Mouse (Mus musculus): ENCODE measurements around the gene Aldh5a1. TPM values are rescaled to one million over a fixed set of nuclear protein-coding genes. Genes with fewer than 3 reads are reported as not detected.
"Not testable (repeated sequence)": the region's sequence is repeated elsewhere in the genome, so short reads cannot be mapped to it uniquely, and the experiment has no call there.

Gene Aldh5a1
- 1 to 10 TPM; 4.3 to 4.5 TPM for total RNA-seq (2021)
- long read RNA-seq, experiment 1, full-length matches to known transcripts: 7 of 10 reads
- long read RNA-seq, experiment 1, partial matches to known transcripts: 1 of 10 reads
- long read RNA-seq, experiment 1, other reads (novel, unspliced or antisense): 2 of 10 reads
- long read RNA-seq, experiment 2, full-length matches to known transcripts: 11 of 11 reads
- long read RNA-seq, experiment 2, partial matches to known transcripts: 0 of 11 reads
- long read RNA-seq, experiment 2, other reads (novel, unspliced or antisense): 0 of 11 reads

- DNase-seq (ENCODE audit: low spot score in 2 of 2): peak; percentile 68 to 77
Measured at GRCm38 (mm10) chr13:24937108-24937838, at the start of gene Aldh5a1. Gene Aldh5a1 (minus strand): TSS chr13:24937661.

DNA sequence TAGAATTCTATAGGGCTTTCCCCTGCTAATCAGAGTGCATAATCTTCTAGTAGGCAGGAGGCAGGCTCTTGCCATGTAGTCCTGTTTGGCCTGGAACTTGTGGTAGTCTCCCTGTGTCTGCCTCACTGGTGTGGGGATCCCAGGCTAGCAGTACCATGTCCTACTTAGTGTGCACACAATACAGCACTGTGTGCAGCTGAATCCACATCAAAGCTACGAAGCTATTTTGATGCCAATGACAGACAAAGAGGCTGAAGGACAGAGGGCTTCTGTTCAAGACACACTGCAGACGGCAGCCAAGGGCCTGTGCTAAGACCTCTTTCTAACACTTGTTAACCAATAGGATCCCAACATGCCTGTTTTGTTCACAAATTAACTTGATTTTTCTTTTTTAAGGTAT lies 48.0 kb upstream of the Aldh5a1 start:
- DNase-seq (ENCODE audit: low spot score in 2 of 2): no peak

- DNase-seq (ENCODE audit: low spot score in 2 of 2): no peak
Measured at GRCm38 (mm10) chr13:24981031-24981430, 43.6 kb upstream of the Aldh5a1 start.

DNA sequence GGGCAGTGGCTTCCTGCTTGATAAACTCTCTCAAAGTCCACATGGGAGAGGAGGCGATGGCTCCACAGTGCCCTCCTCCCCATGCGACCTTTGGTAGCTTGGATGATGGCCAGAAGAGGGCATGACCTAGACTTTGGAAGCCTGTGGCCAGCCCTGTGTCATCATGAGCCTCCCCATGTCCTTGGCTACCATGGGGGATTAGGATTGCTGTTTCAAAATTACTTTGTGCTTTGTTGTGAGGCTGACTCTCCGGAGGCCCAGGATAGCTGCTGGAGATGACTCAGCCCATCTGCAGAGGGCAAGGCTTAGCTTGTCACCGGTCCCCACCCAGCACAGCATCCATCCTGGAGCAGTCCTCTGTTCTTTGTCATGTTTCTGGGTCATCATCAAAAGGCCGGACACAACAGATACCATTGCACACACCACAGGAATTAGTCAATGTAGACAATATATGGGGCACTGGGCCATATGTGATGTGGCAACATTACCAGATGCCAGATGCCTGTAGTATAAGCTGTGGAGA lies 40.4 kb upstream of the Aldh5a1 start:
- DNase-seq (ENCODE audit: low spot score in 2 of 2): no peak

- DNase-seq (ENCODE audit: low spot score in 2 of 2): no peak
Measured at GRCm38 (mm10) chr13:24976384-24976783, 38.9 kb upstream of the Aldh5a1 start.

- DNase-seq (ENCODE audit: low spot score in 2 of 2): not testable (repeated sequence)
Measured at GRCm38 (mm10) chr13:24971776-24972175, 34.3 kb upstream of the Aldh5a1 start.

- DNase-seq (ENCODE audit: low spot score in 2 of 2): no peak
Measured at GRCm38 (mm10) chr13:24965846-24966201, 28.4 kb upstream of the Aldh5a1 start.

- DNase-seq (ENCODE audit: low spot score in 2 of 2): no peak
Measured at GRCm38 (mm10) chr13:24965130-24965845, 27.8 kb upstream of the Aldh5a1 start.

GRCm38 (mm10) chr13:24962119-24962518 lies 24.7 kb upstream of the Aldh5a1 start:
- no peak for DNase-seq (ENCODE audit: low spot score in 2 of 2)

- DNase-seq (ENCODE audit: low spot score in 2 of 2): no peak
Measured at GRCm38 (mm10) chr13:24960084-24960483, 22.6 kb upstream of the Aldh5a1 start.

- DNase-seq (ENCODE audit: low spot score in 2 of 2): no peak
Measured at GRCm38 (mm10) chr13:24958671-24959070, 21.2 kb upstream of the Aldh5a1 start.

DNA sequence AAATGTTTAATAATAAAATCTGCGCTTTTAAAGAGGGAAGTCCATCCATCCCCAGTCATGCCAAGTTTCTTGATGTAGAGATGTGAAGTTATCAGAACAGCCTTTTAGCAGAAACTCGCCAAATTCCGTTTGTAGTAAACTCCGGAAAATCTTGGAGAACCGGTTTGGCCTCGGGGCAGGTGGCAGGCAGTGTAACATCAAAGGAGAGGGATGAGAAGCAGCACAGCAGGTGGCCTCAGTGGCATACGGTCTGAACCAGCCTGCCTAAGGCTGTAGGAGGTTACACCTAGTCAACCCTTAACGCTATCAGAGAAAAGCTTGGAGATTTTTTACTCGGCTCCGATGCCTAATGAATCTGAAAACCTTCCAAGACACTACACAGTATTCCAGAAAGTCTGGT lies 18.0 kb upstream of the Aldh5a1 start:
- no peak for DNase-seq (ENCODE audit: low spot score in 2 of 2)

DNA sequence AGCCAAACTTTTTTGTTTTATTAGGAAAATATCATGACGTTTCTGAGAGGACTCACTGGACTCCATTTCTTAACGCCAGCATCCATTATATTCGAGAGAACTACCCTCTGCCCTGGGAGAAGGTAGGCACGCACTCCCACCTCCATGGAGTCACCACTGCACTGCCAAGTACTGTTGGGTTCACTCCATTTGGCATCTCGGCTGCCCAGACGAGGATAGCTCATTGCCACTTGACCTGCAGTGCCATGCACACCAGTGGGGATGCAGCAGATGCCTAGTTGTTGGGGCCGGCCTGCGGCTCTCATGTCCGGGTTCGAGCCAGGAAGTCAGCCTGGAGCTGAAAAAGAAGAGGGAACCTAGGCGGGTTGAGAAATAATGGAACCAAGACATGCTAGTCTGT lies 17.6 kb upstream of the Aldh5a1 start:
- no peak for DNase-seq (ENCODE audit: low spot score in 2 of 2)

DNA sequence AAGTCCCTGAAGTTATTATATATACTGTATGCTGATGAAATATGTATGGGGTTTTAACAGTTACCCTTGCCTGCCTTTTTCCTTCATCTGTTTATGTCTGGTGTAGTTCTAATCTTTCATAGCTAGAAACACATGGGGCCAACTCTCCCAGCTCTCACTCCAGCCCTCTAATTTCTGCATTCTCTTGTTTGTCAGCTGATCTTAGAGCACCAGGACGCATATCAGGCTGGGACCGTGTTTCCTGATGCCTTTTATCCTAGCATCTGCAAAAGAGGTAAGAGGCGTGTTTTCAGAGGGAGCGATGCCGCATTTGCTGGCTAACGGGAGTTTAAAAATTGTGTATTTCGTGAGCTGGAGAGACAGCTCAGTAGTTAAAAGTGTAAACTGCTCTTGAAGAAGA lies 15.2 kb upstream of the Aldh5a1 start:
- DNase-seq (ENCODE audit: low spot score in 2 of 2): no peak

- DNase-seq (ENCODE audit: low spot score in 2 of 2): no peak
Measured at GRCm38 (mm10) chr13:24948870-24949269, 11.4 kb upstream of the Aldh5a1 start.

- no peak for DNase-seq (ENCODE audit: low spot score in 2 of 2)
Measured at GRCm38 (mm10) chr13:24947158-24947557, 9.7 kb upstream of the Aldh5a1 start.

DNA sequence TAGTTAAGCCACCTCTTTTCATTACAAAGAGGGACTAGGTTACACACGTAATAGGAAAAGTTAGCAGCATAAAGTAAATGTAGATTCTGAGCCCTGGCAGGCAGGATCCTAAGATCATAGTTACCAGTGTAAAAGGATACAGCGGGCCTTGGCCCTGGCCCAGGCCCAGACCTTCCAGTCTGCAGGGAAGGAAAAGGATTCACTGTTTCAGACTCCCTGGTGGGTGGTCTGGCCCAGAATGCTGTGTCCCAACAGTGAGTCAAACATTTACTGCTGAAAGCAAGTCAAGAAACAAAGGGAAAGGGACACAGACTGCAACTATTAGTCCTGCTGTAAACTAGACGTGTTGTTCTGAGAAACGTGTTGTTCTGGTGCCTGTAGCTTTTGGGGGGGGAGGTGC lies 8.1 kb upstream of the Aldh5a1 start:
- DNase-seq (ENCODE audit: low spot score in 2 of 2): no peak

DNA sequence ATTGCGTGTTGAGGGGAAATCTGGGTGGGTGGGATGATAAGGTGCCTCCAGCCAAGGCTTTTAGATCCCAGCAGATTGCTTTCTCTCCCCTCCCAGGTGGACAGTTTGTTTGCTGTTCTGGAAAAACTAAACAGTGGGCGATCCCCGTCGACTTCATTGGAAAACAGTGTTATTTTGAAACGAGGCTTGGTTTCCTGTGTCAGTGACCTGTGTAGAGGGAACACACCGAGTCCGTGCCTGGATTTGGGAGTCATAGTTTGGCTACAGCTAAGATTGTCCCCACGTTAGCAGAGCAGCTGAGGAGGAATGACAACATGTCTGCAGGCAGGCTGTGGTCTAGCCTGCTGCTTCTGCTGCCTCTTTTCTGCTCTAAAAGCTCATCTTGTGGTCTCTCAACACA lies 5.8 kb upstream of the Aldh5a1 start:
- no peak for DNase-seq (ENCODE audit: low spot score in 2 of 2)

- no peak for DNase-seq (ENCODE audit: low spot score in 2 of 2)
Measured at GRCm38 (mm10) chr13:24942512-24943282, 5.2 kb upstream of the Aldh5a1 start, which contains the start of gene Gpld1. Gene Gpld1 (plus strand): TSS chr13:24943152.

- DNase-seq (ENCODE audit: low spot score in 2 of 2): no peak
Measured at GRCm38 (mm10) chr13:24939472-24939871, 2.0 kb upstream of the Aldh5a1 start.

DNA sequence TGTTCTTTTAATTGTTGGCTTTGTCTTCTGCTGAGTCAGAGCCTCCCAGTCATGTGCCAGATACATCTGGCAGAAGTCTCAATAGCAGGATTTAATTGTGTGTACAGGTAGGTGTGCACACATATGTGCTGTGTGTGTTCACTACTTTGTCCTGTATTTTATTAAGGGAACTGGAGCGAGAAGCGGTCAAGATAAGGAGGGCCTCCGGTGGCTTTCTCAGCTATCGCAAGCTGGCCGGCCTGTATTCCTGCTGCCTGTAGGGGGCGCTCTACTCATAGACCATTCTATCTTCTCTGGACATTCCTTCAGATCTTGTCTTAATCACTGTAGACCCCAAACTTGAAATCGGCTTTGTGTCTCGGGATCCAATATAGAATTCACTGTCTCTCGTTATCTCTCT lies 1.2 kb upstream of the Aldh5a1 start:
- DNase-seq (ENCODE audit: low spot score in 2 of 2): peak; percentile 40 to 71
